Mouse (Mus musculus) gonadal fat pad, adult 2 months (tissue): Measurements from ENCODE around the gene Atrip. TPM values are rescaled to one million over a fixed set of nuclear protein-coding genes. Genes with fewer than 3 reads are reported as not detected.
A peak's percentile ranks its signal among the peaks of the same experiment; 100 is the strongest.

ENCODE experiments used
- DNase-seq: peaks from one replicate; pipeline ENCODE4 v3.0.0-alpha.2; 2012; ENCODE audit warnings: low read depth
- polyA plus RNA-seq: library from polyadenylated mRNA; depleted of rRNA; stranded (reverse); fragments of >200 nt; gene quantifications from 2 replicates; pipeline ENCODE4 v1.2.3, GENCODE M21; 2012

The Atrip gene
- polyA plus RNA-seq, 1 experiment: 24.2 TPM

- DNase-seq: no peak
These were observed 23.9 kb upstream of the Atrip start for GRCm38 (mm10) chr9:109097831-109098230.

- no peak for DNase-seq
These were observed 23.4 kb upstream of the Atrip start for GRCm38 (mm10) chr9:109097291-109097690.

- no peak for DNase-seq
These were observed 22.9 kb upstream of the Atrip start for GRCm38 (mm10) chr9:109096856-109097255.

GRCm38 (mm10) chr9:109096251-109096661 lies 22.3 kb upstream of the Atrip start:
- DNase-seq: no peak

- no peak for DNase-seq
These were observed 21.4 kb upstream of the Atrip start, which contains the start of gene Plxnb1 for GRCm38 (mm10) chr9:109095137-109095982. TSS of gene Plxnb1 (plus strand) at chr9:109095389.

GRCm38 (mm10) chr9:109094553-109095136 lies 20.7 kb upstream of the Atrip start:
- DNase-seq: no peak

GRCm38 (mm10) chr9:109093786-109094552 lies 20.0 kb upstream of the Atrip start:
- no peak for DNase-seq

- no peak for DNase-seq
These were observed 18.9 kb upstream of the Atrip start for GRCm38 (mm10) chr9:109092799-109093198.

- DNase-seq: no peak
These were observed 17.9 kb upstream of the Atrip start for GRCm38 (mm10) chr9:109091802-109092201.

- no peak for DNase-seq
These were observed 16.5 kb upstream of the Atrip start for GRCm38 (mm10) chr9:109090446-109090845.

GRCm38 (mm10) chr9:109087987-109088386 lies 14.1 kb upstream of the Atrip start:
- no peak for DNase-seq

- no peak for DNase-seq
These were observed 11.0 kb upstream of the Atrip start for GRCm38 (mm10) chr9:109084922-109085321.

GRCm38 (mm10) chr9:109082124-109082800 lies 8.3 kb upstream of the Atrip start, which contains the start of the genes Ccdc51 and Tma7:
TSS of gene Ccdc51 (plus strand) at chr9:109082493.
TSS of gene Tma7 (minus strand) at chr9:109082587.
- no peak for DNase-seq

GRCm38 (mm10) chr9:109081749-109082123 lies 7.8 kb upstream of the Atrip start:
- no peak for DNase-seq

- DNase-seq: no peak
These were observed 6.6 kb upstream of the Atrip start for GRCm38 (mm10) chr9:109080516-109080915.

- DNase-seq: no peak
These were observed 5.7 kb downstream of the Atrip start for GRCm38 (mm10) chr9:109068095-109068735.

GRCm38 (mm10) chr9:109060898-109061295 lies 13.0 kb downstream of the Atrip start:
- DNase-seq: no peak

GRCm38 (mm10) chr9:109060184-109060897 lies 13.6 kb downstream of the Atrip start:
- DNase-seq: no peak

GRCm38 (mm10) chr9:109059136-109059903 lies 14.6 kb downstream of the Atrip start, which contains the start of gene Trex1:
TSS of gene Trex1 (minus strand) at chr9:109059734.
- peak; percentile 38 for DNase-seq
